Mouse (Mus musculus) monocyte, adult 2 months (primary cell): ENCODE measurements around the gene Orc4.
"Not testable (repeated sequence)": the region's sequence is repeated elsewhere in the genome, so short reads cannot be mapped to it uniquely, and the experiment has no call there.

Source experiments
- DNase-seq, 2 experiments: peaks; one replicate each; pipeline ENCODE4 v3.0.0; 2022; ENCODE audit warnings: low spot score in 2 of 2, low read depth in 1 of 2

Gene Orc4

GRCm38 (mm10) chr2:48950252-48950315 is at the start of gene Orc4:
Gene Orc4, minus strand, starts transcription at chr2:48950277.
- no peak for DNase-seq

- no peak for DNase-seq
These were observed 40.2 kb upstream of the Orc4 start for GRCm38 (mm10) chr2:48990322-48990721.

- no peak for DNase-seq
These were observed 28.8 kb upstream of the Orc4 start for GRCm38 (mm10) chr2:48978920-48979319.

- no peak for DNase-seq
These were observed 6.5 kb upstream of the Orc4 start for GRCm38 (mm10) chr2:48956591-48956990.

GRCm38 (mm10) chr2:48950316-48950880 is 321 bp upstream of the Orc4 start:
- no peak for DNase-seq

GRCm38 (mm10) chr2:48949743-48950251 is 280 bp downstream of the Orc4 start:
- no peak for DNase-seq

GRCm38 (mm10) chr2:48948841-48949584 is 1.1 kb downstream of the Orc4 start, which contains the start of gene Mbd5:
Gene Mbd5, plus strand, starts transcription at chr2:48949508.
- DNase-seq: peak; percentile 93 to 97

- DNase-seq: no peak
These were observed 2.3 kb downstream of the Orc4 start for GRCm38 (mm10) chr2:48947761-48948160.

- DNase-seq: no peak
These were observed 15.0 kb downstream of the Orc4 start for GRCm38 (mm10) chr2:48935058-48935457.

- DNase-seq: no peak
These were observed 34.2 kb downstream of the Orc4 start for GRCm38 (mm10) chr2:48915832-48916231.

GRCm38 (mm10) chr2:48914185-48914584 is 35.9 kb downstream of the Orc4 start:
- no peak for DNase-seq

GRCm38 (mm10) chr2:48908866-48909265 is 41.2 kb downstream of the Orc4 start:
- DNase-seq: no peak

- no peak for DNase-seq
These were observed 54.9 kb downstream of the Orc4 start for GRCm38 (mm10) chr2:48895186-48895585.

- peak; percentile 0 to 4 for DNase-seq
These were observed 64.1 kb downstream of the Orc4 start for GRCm38 (mm10) chr2:48885945-48886344.

GRCm38 (mm10) chr2:48868199-48868913 is 81.7 kb downstream of the Orc4 start:
- no peak for DNase-seq

GRCm38 (mm10) chr2:48865596-48865995 is 84.5 kb downstream of the Orc4 start:
- not testable (repeated sequence) for DNase-seq
